Mouse (Mus musculus): ENCODE measurements around the gene Fbxl15.

DNA sequence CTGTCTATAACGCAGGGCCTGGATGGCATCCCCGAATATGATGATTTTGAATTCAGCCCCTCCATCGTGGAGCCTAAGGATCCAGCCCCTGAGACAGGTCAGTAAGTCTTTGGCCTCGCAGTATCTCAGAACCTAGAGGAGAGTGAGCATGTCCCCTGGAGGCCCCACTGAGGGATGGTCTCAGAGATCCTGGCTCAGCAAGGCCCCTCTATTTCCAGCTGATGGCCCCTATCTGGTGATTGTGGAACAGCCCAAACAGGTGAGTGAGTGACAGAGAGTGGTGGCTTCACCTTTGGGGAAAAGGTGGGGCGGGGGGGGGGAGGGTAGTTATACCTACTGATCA lies 21.7 kb upstream of the Fbxl15 start:
- no peak for TF ChIP-seq CTCF (IDR thresholded peaks at IDR 0.05; ENCODE audit: borderline replicate concordance, insufficient read depth, low read length)
- TF ChIP-seq POLR2A (IDR thresholded peaks at IDR 0.05; ENCODE audit: low read depth, low read length) = no peak

Data from embryonic fibroblast, embryonic 13.5 days (primary cell).